Mouse (Mus musculus) liver, embryonic 16.5 days (tissue): ENCODE data around the gene Zfp710. TPM values are rescaled to one million over a fixed set of nuclear protein-coding genes. Genes with fewer than 3 reads are reported as not detected.

Experiments used
- ATAC-seq: fragments of 200-750 bp; cut with Nextera tagmentation; 2 replicates; pipeline ENCODE4 v1.8.0; 2017; ENCODE audit warnings: low read depth, mild to moderate bottlenecking, moderate number of reproducible peaks, moderate library complexity
- H3K27ac ChIP-seq: fragments of 300-500 bp; sonication (generic); 2 replicates; pipeline ENCODE4 v1.5.1; 2014; ENCODE audit warnings: mild to moderate bottlenecking, low read length
- H3K27me3 ChIP-seq: fragments of 300-500 bp; sonication (generic); 2 replicates; pipeline ENCODE4 v1.6.1; 2014; ENCODE audit warnings: low read depth, low read length, mixed read lengths; ENCODE audit not compliant: control insufficient read depth, insufficient read depth
- H3K36me3 ChIP-seq: fragments of 300-500 bp; sonication (generic); 2 replicates; pipeline ENCODE4 v1.6.1; 2014; ENCODE audit warnings: mild to moderate bottlenecking; ENCODE audit not compliant: control insufficient read depth, insufficient read depth
- H3K4me1 ChIP-seq: fragments of 300-500 bp; sonication (generic); 2 replicates; pipeline ENCODE4 v1.6.1; 2014; ENCODE audit warnings: low read depth, low read length, mixed read lengths; ENCODE audit not compliant: control insufficient read depth
- H3K4me2 ChIP-seq: fragments of 300-500 bp; sonication (generic); 2 replicates; pipeline ENCODE4 v1.6.1; 2014; ENCODE audit warnings: low read depth, low read length, mixed read lengths
- H3K4me3 ChIP-seq: fragments of 300-500 bp; sonication (generic); 2 replicates; pipeline ENCODE4 v1.5.1; 2014; ENCODE audit warnings: low read depth, mild to moderate bottlenecking, low read length
- H3K9ac ChIP-seq: fragments of 300-500 bp; sonication (generic); 2 replicates; pipeline ENCODE4 v1.6.1; 2014; ENCODE audit warnings: low read depth, low read length
- H3K9me3 ChIP-seq: fragments of 300-500 bp; sonication (generic); replicated peaks from 2 replicates; pipeline ENCODE4 v1.6.1; 2016; ENCODE audit warnings: low read length; ENCODE audit not compliant: control insufficient read depth
- WGBS: fragments of 180-500 bp; shearing (Covaris S2); extraction: QIAGEN DNeasy Blood & Tissue Kit; methylation state at CpG from one replicate; pipeline ENCODE4 v1.1.7; 2014; ENCODE audit not compliant: insufficient replicate concordance; 5-methylcytosine and 5-hydroxymethylcytosine counted together
- polyA plus RNA-seq: library from polyadenylated mRNA; unstranded; fragments of >200 nt; fragmentation: Nextera tagmentation; extraction: Ambion mirVana; gene quantifications from 2 replicates; pipeline ENCODE4 v1.2.1, GENCODE M21; 2015

Zfp710 gene
- polyA plus RNA-seq, 1 experiment from 2014 or later, result 6.8 TPM

GRCm38 (mm10) chr7:80025391-80026117 is 940 bp downstream of the Zfp710 start:
- ATAC-seq, result no peak; the same call in 1 of the 2 replicates
- Histone ChIP-seq H3K36me3 (no peaks in the 10 kb centered on the region), H3K27ac (peak overlapping the region; percentile 90), H3K27me3 (peaks cover 22% of the 10 kb centered on the region), H3K9me3 (no peaks in the 10 kb centered on the region), H3K9ac (peak overlapping the region; percentile 74), H3K4me1 (peaks cover 5% of the 10 kb centered on the region), H3K4me2 (peak overlapping the region; percentile 83), H3K4me3 (peak overlapping the region; percentile 72)
- WGBS, result under 1% methylated on average over 28 of the region's 28 CpGs

GRCm38 (mm10) chr7:80026118-80026989 is 1.7 kb downstream of the Zfp710 start:
- Histone ChIP-seq H3K27ac (peak overlapping the region; percentile 90), H3K27me3 (peaks cover 22% of the 10 kb centered on the region), H3K4me3 (peak overlapping the region; percentile 72), H3K4me2 (peak overlapping the region; percentile 83), H3K9me3 (no peaks in the 10 kb centered on the region), H3K36me3 (no peaks in the 10 kb centered on the region), H3K4me1 (peaks cover 5% of the 10 kb centered on the region), H3K9ac (peak overlapping the region; percentile 74)
- WGBS, result 0% methylated on average over 8 of the region's 59 CpGs
- no peak for ATAC-seq

- H3K27me3 ChIP-seq, result peaks cover 22% of the 10 kb centered on the region
- under 1% methylated on average over 70 of the region's 71 CpGs for WGBS
- H3K36me3 ChIP-seq, result no peaks in the 10 kb centered on the region
- no peaks in the 10 kb centered on the region for H3K9me3 ChIP-seq
- H3K27ac ChIP-seq, result peak overlapping the region; percentile 88
- peak overlapping the region; percentile 72 for H3K4me3 ChIP-seq
- H3K4me1 ChIP-seq, result peaks cover 12% of the 10 kb centered on the region
- peak overlapping the region; percentile 83 for H3K4me2 ChIP-seq
- H3K9ac ChIP-seq, result peak overlapping the region; percentile 74
- peak; percentile 19; the same call in 1 of the 2 replicates for ATAC-seq
These were observed 2.5 kb downstream of the Zfp710 start for GRCm38 (mm10) chr7:80026990-80027635.

GRCm38 (mm10) chr7:80027636-80028417 is 3.2 kb downstream of the Zfp710 start:
- H3K4me2 ChIP-seq, result peak overlapping the region; percentile 83
- 4% methylated on average over 23 of the region's 23 CpGs for WGBS
- no peak; the same call in 1 of the 2 replicates for ATAC-seq
- peaks cover 18% of the 10 kb centered on the region for H3K4me1 ChIP-seq
- no peaks in the 10 kb centered on the region for H3K9me3 ChIP-seq
- peak overlapping the region; percentile 74 for H3K9ac ChIP-seq
- H3K27me3 ChIP-seq, result peaks cover 22% of the 10 kb centered on the region
- peak overlapping the region; percentile 72 for H3K4me3 ChIP-seq
- H3K36me3 ChIP-seq, result no peaks in the 10 kb centered on the region
- peak overlapping the region; percentile 88 for H3K27ac ChIP-seq

GRCm38 (mm10) chr7:80028418-80028720 is 3.8 kb downstream of the Zfp710 start:
- no peaks in the 10 kb centered on the region for H3K9me3 ChIP-seq
- peak overlapping the region; percentile 88 for H3K27ac ChIP-seq
- H3K4me2 ChIP-seq, result peak overlapping the region; percentile 83
- H3K27me3 ChIP-seq, result peaks cover 22% of the 10 kb centered on the region
- peaks cover 21% of the 10 kb centered on the region for H3K4me1 ChIP-seq
- H3K9ac ChIP-seq, result peak overlapping the region; percentile 38
- WGBS, result 35% methylated on average over 3 of the region's 3 CpGs
- no peak for ATAC-seq
- no peaks in the 10 kb centered on the region for H3K36me3 ChIP-seq
- peak overlapping the region; percentile 72 for H3K4me3 ChIP-seq

- H3K4me1 ChIP-seq, result peaks cover 35% of the 10 kb centered on the region
- no peak for ATAC-seq
- no peak overlapping the region for H3K4me2 ChIP-seq
- H3K9ac ChIP-seq, result no peak overlapping the region
- H3K27ac ChIP-seq, result no peak overlapping the region
- H3K36me3 ChIP-seq, result no peaks in the 10 kb centered on the region
- no peak overlapping the region for H3K4me3 ChIP-seq
- H3K27me3 ChIP-seq, result peaks cover 18% of the 10 kb centered on the region
- no peaks in the 10 kb centered on the region for H3K9me3 ChIP-seq
These were observed 5.4 kb downstream of the Zfp710 start for GRCm38 (mm10) chr7:80030009-80030408.

- ATAC-seq, result no peak
- Histone ChIP-seq H3K27ac (no peak overlapping the region), H3K36me3 (no peaks in the 10 kb centered on the region), H3K4me1 (peaks cover 39% of the 10 kb centered on the region), H3K9ac (no peak overlapping the region), H3K9me3 (no peaks in the 10 kb centered on the region), H3K27me3 (peaks cover 13% of the 10 kb centered on the region), H3K4me3 (no peak overlapping the region), H3K4me2 (no peak overlapping the region)
- WGBS, result 62% methylated on average over 8 of the region's 8 CpGs
These were observed 5.9 kb downstream of the Zfp710 start for GRCm38 (mm10) chr7:80030486-80030885.

GRCm38 (mm10) chr7:80030987-80031386 is 6.4 kb downstream of the Zfp710 start:
- no peak for ATAC-seq
- 78% methylated on average over 8 of the region's 8 CpGs for WGBS
- H3K4me1 ChIP-seq, result peaks cover 43% of the 10 kb centered on the region
- no peak overlapping the region for H3K27ac ChIP-seq
- no peak overlapping the region for H3K4me2 ChIP-seq
- H3K27me3 ChIP-seq, result peaks cover 10% of the 10 kb centered on the region
- H3K36me3 ChIP-seq, result no peaks in the 10 kb centered on the region
- no peaks in the 10 kb centered on the region for H3K9me3 ChIP-seq
- no peak overlapping the region for H3K9ac ChIP-seq
- no peak overlapping the region for H3K4me3 ChIP-seq
